In the genomic region with DNA sequence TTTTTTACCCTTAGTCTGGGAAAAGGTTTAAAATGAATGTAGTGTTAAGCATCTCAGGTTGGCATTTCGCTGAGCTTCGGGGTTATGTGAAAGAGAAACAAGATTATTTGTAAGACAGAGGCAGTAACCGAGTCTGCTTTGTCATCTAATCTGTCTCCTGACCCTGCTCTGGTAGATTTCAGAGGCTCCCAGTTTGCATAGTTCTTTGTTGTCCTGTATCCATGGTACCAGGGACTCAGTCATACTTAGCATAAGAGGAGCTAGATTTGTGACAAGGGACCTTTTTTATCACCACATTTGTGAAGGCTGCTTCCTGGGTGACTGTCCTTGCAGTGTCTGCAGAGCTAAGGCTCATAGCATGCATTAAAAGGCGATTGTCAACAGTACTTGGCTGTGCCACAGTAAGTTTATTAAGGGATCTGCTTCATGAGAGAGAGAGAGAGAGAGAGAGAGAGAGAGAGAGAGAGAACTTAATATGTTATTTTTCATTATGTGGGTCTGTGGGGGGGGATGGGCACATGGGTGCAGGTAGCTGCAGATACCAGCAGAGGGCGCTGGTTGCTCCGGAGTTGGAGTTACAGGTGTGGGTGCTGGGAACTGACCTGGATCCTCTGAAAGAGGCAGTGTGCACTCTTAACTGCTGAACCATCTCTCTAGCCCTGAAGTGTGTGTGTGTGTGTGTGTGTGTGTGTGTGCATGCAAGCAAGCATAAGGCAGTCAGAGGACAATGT, we compare ENCODE assay signal across 8 mouse cellular contexts. TPM values are rescaled to one million over a fixed set of nuclear protein-coding genes. Genes with fewer than 3 reads are reported as not detected.
DNase-seq lines count a peak whose midpoint lies in the region; ATAC-seq lines count a peak whose summit lies in the region.

No protein-coding gene starts in this region.

- H3K9ac ChIP-seq in heart, embryonic 11.5 days (ENCODE audit: low read depth, low read length): no peak overlapping the region
- H3K9ac ChIP-seq in embryonic facial prominence, embryonic 14.5 days (ENCODE audit: low read depth, low read length): no peak overlapping the region

- ATAC-seq in heart, embryonic 11.5 days (replicated peaks; ENCODE audit: insufficient number of reproducible peaks, low FRiP score, low TSS enrichment): no peak
- ATAC-seq in embryonic facial prominence, embryonic 14.5 days (ENCODE audit: low read depth): no peak

- peaks cover 17% of the 10 kb centered on the region for H3K4me1 ChIP-seq in heart, embryonic 11.5 days (ENCODE audit: control insufficient read depth, insufficient read depth, low read length)
- peaks cover 16% of the 10 kb centered on the region for H3K4me1 ChIP-seq in embryonic facial prominence, embryonic 14.5 days (ENCODE audit: control insufficient read depth, insufficient read depth, low read length)
- peaks cover 57% of the 10 kb centered on the region for H3K4me1 ChIP-seq in midbrain, embryonic 10.5 days

- no peaks in the 10 kb centered on the region for H3K27me3 ChIP-seq in heart, embryonic 11.5 days (ENCODE audit: control insufficient read depth, insufficient read depth, low read length)
- H3K27me3 ChIP-seq in embryonic facial prominence, embryonic 14.5 days (replicated peaks; ENCODE audit: control insufficient read depth, insufficient read depth, low read length): no peaks in the 10 kb centered on the region
- peaks cover 27% of the 10 kb centered on the region; the same call in 1 of the 2 replicates for H3K27me3 ChIP-seq in midbrain, embryonic 10.5 days (ENCODE audit: low read depth, poor library complexity, severe bottlenecking)

- peak overlapping the region; percentile 16; the same call in 1 of the 2 replicates for H3K4me3 ChIP-seq in heart, embryonic 11.5 days (ENCODE audit: low read depth, low read length)
- H3K4me3 ChIP-seq in embryonic facial prominence, embryonic 14.5 days (ENCODE audit: low read depth, low read length): no peak overlapping the region
- H3K4me3 ChIP-seq in midbrain, embryonic 10.5 days: peak overlapping the region; percentile 14; the same call in 1 of the 2 replicates

- H3K4me2 ChIP-seq in heart, embryonic 11.5 days: peak overlapping the region; percentile 57
- peak overlapping the region; percentile 39 for H3K4me2 ChIP-seq in embryonic facial prominence, embryonic 14.5 days (ENCODE audit: low read depth, low read length)

- 37% methylated on average over 6 of the region's 6 CpGs for WGBS in heart, embryonic 11.5 days (ENCODE audit: insufficient replicate concordance)
- 53% methylated on average over 6 of the region's 6 CpGs for WGBS in embryonic facial prominence, embryonic 14.5 days
- 43% methylated on average over 6 of the region's 6 CpGs for WGBS in midbrain, embryonic 10.5 days

- H3K9me3 ChIP-seq in heart, embryonic 11.5 days (replicated peaks; ENCODE audit: control insufficient read depth, low read length): no peaks in the 10 kb centered on the region
- H3K9me3 ChIP-seq in embryonic facial prominence, embryonic 14.5 days (ENCODE audit: control insufficient read depth, low read length): no peaks in the 10 kb centered on the region
- no peaks in the 10 kb centered on the region for H3K9me3 ChIP-seq in midbrain, embryonic 10.5 days (replicated peaks)

- DNase-seq in heart, adult 8-10 months (ENCODE audit: low spot score): no peak
- peak; percentile 41 to 50 for DNase-seq in B cell, adult 2 months
- DNase-seq in embryonic facial prominence, embryonic 14.5 days (ENCODE audit: low spot score): no peak
- no peak for DNase-seq in midbrain, embryonic 10.5 days (ENCODE audit: low spot score)
- DNase-seq in thymus, postnatal 4 days: peak; percentile 54
- DNase-seq in kidney, postnatal 14 days: no peak
- DNase-seq in right cerebral cortex, postnatal 14 days: no peak

- H3K27ac ChIP-seq in heart, embryonic 11.5 days (ENCODE audit: low read depth, low read length): no peak overlapping the region
- no peak overlapping the region for H3K27ac ChIP-seq in embryonic facial prominence, embryonic 14.5 days (replicated peaks; ENCODE audit: low read depth, low read length)
- H3K27ac ChIP-seq in midbrain, embryonic 10.5 days (replicated peaks): peak overlapping the region; percentile 75

- H3K36me3 ChIP-seq in heart, embryonic 11.5 days (ENCODE audit: control insufficient read depth, insufficient read depth, low read length): no peaks in the 10 kb centered on the region
- H3K36me3 ChIP-seq in embryonic facial prominence, embryonic 14.5 days (ENCODE audit: control insufficient read depth, insufficient read depth, low read length): no peaks in the 10 kb centered on the region
- no peaks in the 10 kb centered on the region for H3K36me3 ChIP-seq in midbrain, embryonic 10.5 days

RNA-seq across cellular contexts. Expression of a gene that starts 3.3 kb away (rescaled TPM):
- 0.09 TPM in 1 of 2 replicates, not detected in the other for polyA plus RNA-seq in heart, embryonic 11.5 days (2014; fragmentation: Nextera tagmentation; extraction: Ambion mirVana)
- total RNA-seq in heart, adult 8-10 months (2022): not detected
- polyA plus RNA-seq in embryonic facial prominence, embryonic 14.5 days (2014; fragmentation: Nextera tagmentation; extraction: Ambion mirVana): 0.47 and 0.72 TPM in 2 replicates
- polyA plus RNA-seq in midbrain, embryonic 10.5 days (2016; fragmentation: Nextera tagmentation; extraction: Ambion mirVana): not detected in 2 replicates

Comparison
In these comparisons a context has a peak if more than half of its experiments do, and no peak if none do; other contexts are left out.
1. DNase-seq: peak in B cell, adult 2 months (2 of 2) and thymus, postnatal 4 days (single experiment); none in heart, adult 8-10 months (single experiment), embryonic facial prominence, embryonic 14.5 days (single experiment), midbrain, embryonic 10.5 days (single experiment), kidney, postnatal 14 days (single experiment) and right cerebral cortex, postnatal 14 days (single experiment).